Mouse (Mus musculus) erythroblast, embryonic 14.5 days (primary cell): ENCODE results near the gene Txnrd3.

ENCODE experiments used
- GATA1 ChIP-seq: IDR thresholded peaks from 2 replicates; pipeline ENCODE4 v1.6.1; 2012; ENCODE audit warnings: low read length, inconsistent platforms, mixed read lengths
- TAL1 ChIP-seq: IDR thresholded peaks from 3 replicates; pipeline ENCODE4 v1.6.1; 2012; ENCODE audit warnings: low read length, inconsistent platforms, mixed read lengths

- TF ChIP-seq GATA1 (no peak), TAL1 (no peak)
Observed at GRCm38 (mm10) chr6:89673135-89673780, 29.5 kb downstream of the Txnrd3 start.
